Mouse (Mus musculus): ENCODE data around the gene Naa30.

DNA sequence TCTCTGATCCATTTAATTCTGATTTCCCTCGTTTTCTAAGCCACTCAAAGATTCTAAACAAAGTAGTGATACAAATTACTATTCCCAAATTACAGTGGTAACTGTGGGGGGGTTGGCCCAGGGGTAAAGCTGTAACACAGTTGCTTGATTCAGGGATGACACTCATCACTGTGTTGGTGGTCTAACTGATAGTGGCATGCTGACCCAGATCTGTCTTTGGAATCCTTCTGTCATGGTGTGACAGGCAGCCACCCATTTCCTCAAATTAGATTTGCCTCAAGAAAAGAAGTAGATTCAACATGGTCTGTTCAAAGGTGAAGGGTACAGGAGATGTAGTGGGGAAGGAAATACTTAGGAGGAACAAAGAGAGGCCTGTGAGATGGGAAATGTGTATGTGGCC lies 33.9 kb upstream of the Naa30 start:
- no peak for TF ChIP-seq POLR2A (IDR thresholded peaks at IDR 0.05; ENCODE audit: extremely low read depth, insufficient read depth, low read length)
- no peak for TF ChIP-seq CTCF (IDR thresholded peaks at IDR 0.05; ENCODE audit: low read depth, low read length)
